Mouse (Mus musculus): ENCODE data around the gene Ankrd22. TPM values are rescaled to one million over a fixed set of nuclear protein-coding genes. Genes with fewer than 3 reads are reported as not detected.

The Ankrd22 gene
- polyA plus RNA-seq, 1 experiment from 2014 or later: 0.07 TPM

- Histone ChIP-seq H3K79me2 (ENCODE audit: inconsistent target) (no peaks in the 10 kb centered on the region), H3K36me3 (ENCODE audit: inconsistent target) (no peaks in the 10 kb centered on the region), H3K4me3 (ENCODE audit: inconsistent target) (no peak overlapping the region), H3K27ac (no peak overlapping the region)
- WGBS (ENCODE audit: missing documents): 73% methylated on average over 5 of the region's 5 CpGs
Observed at GRCm38 (mm10) chr19:34095381-34095780, 70.5 kb downstream of the Ankrd22 start.

DNA sequence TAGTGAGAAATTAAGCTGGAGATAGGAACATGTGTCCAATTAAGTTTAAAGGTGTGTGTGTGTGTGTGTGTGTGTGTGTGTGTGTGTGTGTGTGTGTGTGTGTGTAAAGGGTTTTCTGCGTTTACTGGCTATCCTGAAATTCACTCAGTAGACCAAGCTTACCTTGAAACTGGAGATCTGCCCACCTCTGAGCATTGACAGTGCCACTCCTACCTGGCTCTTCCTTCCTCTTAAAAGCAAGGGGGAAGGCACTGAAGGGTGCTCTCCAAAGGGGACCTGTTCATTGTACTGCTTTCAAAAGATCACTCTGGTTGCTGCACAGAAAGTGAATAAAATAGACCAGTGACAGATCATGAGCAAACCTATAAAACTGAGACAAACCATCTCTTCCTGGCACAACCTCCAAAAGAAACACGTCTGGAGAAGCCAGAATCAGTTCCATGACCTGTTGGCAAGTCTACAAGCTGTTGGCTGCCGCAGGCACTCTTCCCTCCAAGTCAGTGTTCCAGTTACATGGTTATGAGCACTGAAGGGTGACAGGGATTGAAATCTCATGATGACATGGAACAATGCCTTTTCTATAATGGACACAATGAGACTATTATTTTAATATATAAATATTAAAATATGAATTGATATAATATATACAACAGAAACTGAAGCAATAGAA lies 76.7 kb downstream of the Ankrd22 start:
- Histone ChIP-seq H3K36me3 (ENCODE audit: inconsistent target) (no peaks in the 10 kb centered on the region), H3K79me2 (ENCODE audit: inconsistent target) (no peaks in the 10 kb centered on the region), H3K27ac (no peak overlapping the region), H3K4me3 (ENCODE audit: inconsistent target) (no peak overlapping the region)
- 96% methylated on average over 3 of the region's 3 CpGs for WGBS (ENCODE audit: missing documents)

GRCm38 (mm10) chr19:34078130-34078529 lies 87.7 kb downstream of the Ankrd22 start:
- H3K79me2 ChIP-seq (ENCODE audit: inconsistent target): no peaks in the 10 kb centered on the region
- no peaks in the 10 kb centered on the region for H3K36me3 ChIP-seq (ENCODE audit: inconsistent target)
- WGBS (ENCODE audit: missing documents): 100% methylated on average over 2 of the region's 2 CpGs
- no peak overlapping the region for H3K27ac ChIP-seq
- no peak overlapping the region for H3K4me3 ChIP-seq (ENCODE audit: inconsistent target)

GRCm38 (mm10) chr19:34074239-34074638 lies 91.6 kb downstream of the Ankrd22 start:
- no peak overlapping the region for H3K4me3 ChIP-seq (ENCODE audit: inconsistent target)
- H3K79me2 ChIP-seq (ENCODE audit: inconsistent target): no peaks in the 10 kb centered on the region
- H3K36me3 ChIP-seq (ENCODE audit: inconsistent target): no peaks in the 10 kb centered on the region
- no peak overlapping the region for H3K27ac ChIP-seq

Other genes starting within 250 kb of the Ankrd22 start
- gene Lipf, start 204.9 kb downstream of the Ankrd22 start, polyA plus RNA-seq (2018): not detected in 3 replicates
- gene Lipk, start 157.8 kb downstream of the Ankrd22 start, polyA plus RNA-seq (2018): not detected in 3 replicates
- gene Lipn, start 98.7 kb downstream of the Ankrd22 start, polyA plus RNA-seq (2018): 0.91 to 3.6 TPM (median 1.8 TPM) in 3 replicates
- gene Lipm, start 65.1 kb downstream of the Ankrd22 start, polyA plus RNA-seq (2018): not detected in 3 replicates
- 17.9 to 23.8 TPM (median 22.2 TPM) in 3 replicates for gene Stambpl1, start 26.2 kb upstream of the Ankrd22 start, polyA plus RNA-seq (2018)
- 0.52 to 1.4 TPM (median 0.52 TPM) in 3 replicates for gene Acta2, start 89.5 kb upstream of the Ankrd22 start, polyA plus RNA-seq (2018)
- 5.8 to 20.4 TPM (median 10.6 TPM) in 3 replicates for gene Fas, start 124.6 kb upstream of the Ankrd22 start, polyA plus RNA-seq (2018)

Data from macrophage (primary cell).